Mouse (Mus musculus) forebrain, embryonic 12.5 days (tissue): Measurements from ENCODE around the gene Top2a. TPM values are rescaled to one million over a fixed set of nuclear protein-coding genes. Genes with fewer than 3 reads are reported as not detected.

Experiments used
- ATAC-seq: fragments of 200-750 bp; cut with Nextera tagmentation; 2 replicates; pipeline ENCODE4 v1.8.0; 2017; ENCODE audit warnings: moderate TSS enrichment; ENCODE audit not compliant: low FRiP score
- H3K27ac ChIP-seq: fragments of 300-500 bp; sonication (generic); 2 replicates; pipeline ENCODE4 v1.5.1; 2016; ENCODE audit warnings: mild to moderate bottlenecking
- H3K27me3 ChIP-seq: fragments of 300-500 bp; sonication (generic); 2 replicates; pipeline ENCODE4 v1.6.1; 2016; ENCODE audit warnings: mild to moderate bottlenecking
- H3K36me3 ChIP-seq: fragments of 300-500 bp; sonication (generic); replicated peaks from 2 replicates; pipeline ENCODE4 v1.6.1; 2016; ENCODE audit warnings: mild to moderate bottlenecking
- H3K4me1 ChIP-seq: fragments of 300-500 bp; sonication (generic); 2 replicates; pipeline ENCODE4 v1.6.1; 2016
- H3K4me2 ChIP-seq: fragments of 300-500 bp; sonication (generic); 2 replicates; pipeline ENCODE4 v1.6.1; 2016; ENCODE audit warnings: mild to moderate bottlenecking, moderate library complexity
- H3K4me3 ChIP-seq: fragments of 300-500 bp; sonication (generic); replicated peaks from 2 replicates; pipeline ENCODE4 v1.5.1; 2016; ENCODE audit warnings: mild to moderate bottlenecking
- H3K9ac ChIP-seq: fragments of 300-500 bp; sonication (generic); 2 replicates; pipeline ENCODE4 v1.6.1; 2016; ENCODE audit warnings: mild to moderate bottlenecking
- H3K9me3 ChIP-seq: fragments of 300-500 bp; sonication (generic); 2 replicates; pipeline ENCODE4 v1.6.1; 2016
- WGBS: fragments of 180-500 bp; shearing (Covaris S2); methylation state at CpG from one replicate; pipeline ENCODE4 v1.1.7; 2016; 5-methylcytosine and 5-hydroxymethylcytosine counted together
- polyA plus RNA-seq: library from polyadenylated mRNA; unstranded; fragments of >200 nt; fragmentation: Nextera tagmentation; extraction: Ambion mirVana; gene quantifications from 2 replicates; pipeline ENCODE4 v1.2.1, GENCODE M21; 2016

The Top2a gene
- polyA plus RNA-seq, 1 experiment from 2014 or later: 355 TPM

GRCm38 (mm10) chr11:99055143-99055542, 31.2 kb upstream of the Top2a start:
- Histone ChIP-seq H3K4me1 (peaks cover 13% of the 10 kb centered on the region), H3K4me3 (no peak overlapping the region), H3K36me3 (peaks cover 19% of the 10 kb centered on the region), H3K27me3 (no peaks in the 10 kb centered on the region), H3K4me2 (no peak overlapping the region), H3K27ac (0 out of 2 replicates have a peak overlapping the region, but pooled peaks have one; percentile 1), H3K9me3 (no peaks in the 10 kb centered on the region), H3K9ac (no peak overlapping the region)
- WGBS: 59% methylated on average over 4 of the region's 4 CpGs
- no peak for ATAC-seq

GRCm38 (mm10) chr11:99047643-99048042, 23.7 kb upstream of the Top2a start:
- ATAC-seq: no peak
- 85% methylated on average over 2 of the region's 2 CpGs for WGBS
- Histone ChIP-seq H3K9me3 (no peaks in the 10 kb centered on the region), H3K9ac (no peak overlapping the region), H3K27ac (peak overlapping the region; percentile 26; the same call in 1 of the 2 replicates), H3K4me2 (no peak overlapping the region), H3K27me3 (no peaks in the 10 kb centered on the region), H3K36me3 (peaks cover 41% of the 10 kb centered on the region), H3K4me1 (peaks cover 9% of the 10 kb centered on the region), H3K4me3 (no peak overlapping the region)

GRCm38 (mm10) chr11:99047120-99047519, 23.1 kb upstream of the Top2a start:
- Histone ChIP-seq H3K36me3 (peaks cover 40% of the 10 kb centered on the region), H3K9me3 (no peaks in the 10 kb centered on the region), H3K4me1 (peaks cover 14% of the 10 kb centered on the region), H3K27ac (peak overlapping the region; percentile 26; the same call in 1 of the 2 replicates), H3K4me3 (no peak overlapping the region), H3K9ac (no peak overlapping the region), H3K27me3 (peaks cover under 1% of the 10 kb centered on the region; the same call in 1 of the 2 replicates), H3K4me2 (no peak overlapping the region)
- WGBS: 75% methylated on average over 5 of the region's 5 CpGs
- ATAC-seq: no peak

GRCm38 (mm10) chr11:99045159-99045889, 21.3 kb upstream of the Top2a start:
- WGBS: 92% methylated on average over 12 of the region's 12 CpGs
- no peak for ATAC-seq
- Histone ChIP-seq H3K27me3 (peaks cover 3% of the 10 kb centered on the region; the same call in 1 of the 2 replicates), H3K27ac (no peak overlapping the region), H3K4me2 (no peak overlapping the region), H3K4me3 (no peak overlapping the region), H3K9me3 (no peaks in the 10 kb centered on the region), H3K4me1 (peaks cover 31% of the 10 kb centered on the region), H3K9ac (no peak overlapping the region), H3K36me3 (peaks cover 23% of the 10 kb centered on the region)

GRCm38 (mm10) chr11:99044306-99044705, 20.3 kb upstream of the Top2a start:
- Histone ChIP-seq H3K9me3 (no peaks in the 10 kb centered on the region), H3K9ac (no peak overlapping the region), H3K4me1 (peaks cover 34% of the 10 kb centered on the region), H3K27me3 (peaks cover 4% of the 10 kb centered on the region; the same call in 1 of the 2 replicates), H3K4me3 (no peak overlapping the region), H3K27ac (no peak overlapping the region), H3K36me3 (peaks cover 14% of the 10 kb centered on the region; the same call in 1 of the 2 replicates), H3K4me2 (no peak overlapping the region)
- ATAC-seq: no peak
- 91% methylated on average over 5 of the region's 5 CpGs for WGBS

- Histone ChIP-seq H3K27ac (no peak overlapping the region), H3K4me3 (no peak overlapping the region), H3K4me2 (no peak overlapping the region), H3K27me3 (peaks cover 9% of the 10 kb centered on the region; the same call in 1 of the 2 replicates), H3K9ac (no peak overlapping the region), H3K36me3 (peaks cover 7% of the 10 kb centered on the region; the same call in 1 of the 2 replicates), H3K4me1 (peaks cover 34% of the 10 kb centered on the region), H3K9me3 (no peaks in the 10 kb centered on the region)
- ATAC-seq: no peak
- 90% methylated on average over 6 of the region's 6 CpGs for WGBS
Observed at GRCm38 (mm10) chr11:99043632-99044031, 19.6 kb upstream of the Top2a start.

GRCm38 (mm10) chr11:99042834-99043431, 18.9 kb upstream of the Top2a start:
- Histone ChIP-seq H3K27ac (peak overlapping the region; percentile 37; the same call in 1 of the 2 replicates), H3K4me3 (peak overlapping the region; percentile 62), H3K9me3 (no peaks in the 10 kb centered on the region), H3K4me2 (peak overlapping the region; percentile 96), H3K27me3 (peaks cover 9% of the 10 kb centered on the region; the same call in 1 of the 2 replicates), H3K9ac (peak overlapping the region; percentile 21; the same call in 1 of the 2 replicates), H3K4me1 (peaks cover 32% of the 10 kb centered on the region), H3K36me3 (0 out of 2 replicates have a peak, but pooled peaks cover under 1% of the 10 kb centered on the region)
- no peak for ATAC-seq
- WGBS: 62% methylated on average over 12 of the region's 12 CpGs

- H3K9me3 ChIP-seq: no peaks in the 10 kb centered on the region
- H3K36me3 ChIP-seq: no peaks in the 10 kb centered on the region
- peaks cover 27% of the 10 kb centered on the region for H3K4me1 ChIP-seq
- H3K9ac ChIP-seq: peak overlapping the region; percentile 89
- peaks cover 9% of the 10 kb centered on the region; the same call in 1 of the 2 replicates for H3K27me3 ChIP-seq
- peak overlapping the region; percentile 62 for H3K4me3 ChIP-seq
- whole genome bisulfite sequencing: 60% methylated on average over 16 of the region's 16 CpGs
- H3K4me2 ChIP-seq: peak overlapping the region; percentile 96
- no peak for ATAC-seq
- H3K27ac ChIP-seq: peak overlapping the region; percentile 89
Observed at GRCm38 (mm10) chr11:99041841-99042780, 18.1 kb upstream of the Top2a start.

- Histone ChIP-seq H3K4me3 (peak within 1 kb of the TSS; percentile 62), H3K36me3 (no peaks in the 10 kb centered on the region), H3K27me3 (peaks cover 9% of the 10 kb centered on the region; the same call in 1 of the 2 replicates), H3K9ac (peak within 1 kb of the TSS; percentile 89), H3K4me2 (peak within 1 kb of the TSS; percentile 96), H3K9me3 (no peaks in the 10 kb centered on the region), H3K27ac (peak within 1 kb of the TSS; percentile 89), H3K4me1 (peaks cover 27% of the 10 kb centered on the region)
- WGBS: under 1% methylated on average over 63 of the region's 63 CpGs
- ATAC-seq: peak; percentile 78
Observed at GRCm38 (mm10) chr11:99041051-99041729, 17.2 kb upstream of the Top2a start, which contains the start of gene Igfbp4. Igfbp4 (plus strand) TSS chr11:99041244.

- under 1% methylated on average over 17 of the region's 17 CpGs for WGBS
- Histone ChIP-seq H3K9ac (peak overlapping the region; percentile 89), H3K4me1 (peaks cover 27% of the 10 kb centered on the region), H3K27me3 (peaks cover 9% of the 10 kb centered on the region; the same call in 1 of the 2 replicates), H3K4me3 (peak overlapping the region; percentile 62), H3K36me3 (no peaks in the 10 kb centered on the region), H3K9me3 (no peaks in the 10 kb centered on the region), H3K4me2 (peak overlapping the region; percentile 96), H3K27ac (peak overlapping the region; percentile 89)
- peak; percentile 19 for ATAC-seq
Observed at GRCm38 (mm10) chr11:99040346-99040974, 16.5 kb upstream of the Top2a start.

- Histone ChIP-seq H3K4me2 (peak overlapping the region; percentile 96), H3K9me3 (no peaks in the 10 kb centered on the region), H3K4me1 (peaks cover 27% of the 10 kb centered on the region), H3K9ac (peak overlapping the region; percentile 89), H3K36me3 (no peaks in the 10 kb centered on the region), H3K4me3 (peak overlapping the region; percentile 62), H3K27ac (peak overlapping the region; percentile 89), H3K27me3 (peaks cover 9% of the 10 kb centered on the region; the same call in 1 of the 2 replicates)
- under 1% methylated on average over 15 of the region's 15 CpGs for WGBS
- peak; percentile 86 for ATAC-seq
Observed at GRCm38 (mm10) chr11:99039782-99040181, 15.8 kb upstream of the Top2a start.
